Mouse (Mus musculus): Measurements from ENCODE around the gene Dlg2. TPM values are rescaled to one million over a fixed set of nuclear protein-coding genes. Genes with fewer than 3 reads are reported as not detected.

Gene Dlg2
- polyA plus RNA-seq, 1 experiment from 2014 or later, result 4.1 TPM

DNA sequence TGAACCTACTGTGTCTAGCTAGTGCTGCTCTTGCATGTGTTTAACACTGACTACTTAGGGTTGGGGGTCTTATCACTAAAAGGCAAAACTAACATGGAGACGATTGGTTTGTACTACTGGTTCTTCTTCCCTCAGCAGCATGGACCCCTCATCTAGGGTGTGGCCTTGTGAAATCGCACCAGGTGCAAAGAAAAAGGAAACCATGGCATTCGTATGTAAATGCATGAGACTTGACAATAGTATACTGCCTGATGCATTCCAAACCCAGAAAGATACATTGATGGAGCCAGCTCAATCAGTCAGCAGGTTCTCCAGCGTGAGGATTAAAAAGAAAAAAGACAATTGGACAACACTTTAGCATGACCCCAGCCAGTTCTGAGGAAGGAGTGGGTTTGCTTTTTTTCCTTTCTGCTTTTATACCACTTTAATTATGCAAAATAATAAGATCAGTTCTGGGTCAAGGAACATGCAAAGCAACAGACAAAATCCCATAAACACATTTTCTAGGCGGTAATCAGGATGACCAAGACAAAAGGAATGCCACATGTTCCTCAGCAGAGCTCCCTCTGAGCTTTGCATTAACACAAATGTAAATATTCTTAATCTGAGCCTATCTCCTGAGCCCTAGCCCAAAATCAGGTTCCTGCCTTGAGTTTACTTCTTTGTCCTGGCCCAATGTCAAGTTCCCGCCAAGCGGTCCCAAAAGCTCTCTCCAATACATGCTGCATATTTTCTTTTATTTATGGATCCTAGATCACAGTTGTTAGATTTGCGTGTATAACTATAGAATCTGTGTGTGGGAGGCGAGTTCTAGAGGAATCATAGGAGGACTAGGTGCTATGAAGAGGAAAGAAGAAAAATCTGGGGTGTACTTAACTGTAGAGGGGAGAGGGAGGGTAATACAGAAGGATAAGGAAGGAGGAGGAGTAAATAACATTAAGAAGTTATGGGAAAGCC, 595.6 kb downstream of the Dlg2 start:
- no peak for ATAC-seq (ENCODE audit: insufficient read depth, low FRiP score, low read depth)
- H3K9ac ChIP-seq, result no peak overlapping the region
- no peak overlapping the region for H3K27ac ChIP-seq
- H3K9me3 ChIP-seq, result no peaks in the 10 kb centered on the region
- no peak overlapping the region for H3K4me3 ChIP-seq (replicated peaks)
- H3K36me3 ChIP-seq, result no peaks in the 10 kb centered on the region
- H3K27me3 ChIP-seq (replicated peaks), result no peaks in the 10 kb centered on the region
- no peaks in the 10 kb centered on the region for H3K4me1 ChIP-seq
- WGBS, result 73% methylated on average over 9 of the region's 9 CpGs
- no peak overlapping the region for H3K4me2 ChIP-seq

- 61% methylated on average over 2 of the region's 2 CpGs for WGBS
Observed at GRCm38 (mm10) chr7:91086071-91086470, 609.6 kb downstream of the Dlg2 start.

GRCm38 (mm10) chr7:91089211-91089930, 612.9 kb downstream of the Dlg2 start:
- 35% methylated on average over 6 of the region's 6 CpGs for WGBS
- no peaks in the 10 kb centered on the region for H3K27me3 ChIP-seq (replicated peaks)
- H3K27ac ChIP-seq, result no peak overlapping the region
- no peaks in the 10 kb centered on the region for H3K36me3 ChIP-seq
- no peak for ATAC-seq (ENCODE audit: insufficient read depth, low FRiP score, low read depth)
- no peak overlapping the region for H3K4me3 ChIP-seq (replicated peaks)
- no peaks in the 10 kb centered on the region for H3K4me1 ChIP-seq
- H3K4me2 ChIP-seq, result no peak overlapping the region
- no peaks in the 10 kb centered on the region for H3K9me3 ChIP-seq
- H3K9ac ChIP-seq, result no peak overlapping the region

More at GRCm38 (mm10) chr7:91086071-91086470, 609.6 kb downstream of the Dlg2 start:
- Histone ChIP-seq H3K4me3 (replicated peaks) (no peak overlapping the region), H3K4me1 (no peaks in the 10 kb centered on the region), H3K9me3 (no peaks in the 10 kb centered on the region), H3K27me3 (replicated peaks) (no peaks in the 10 kb centered on the region), H3K36me3 (no peaks in the 10 kb centered on the region), H3K27ac (no peak overlapping the region), H3K4me2 (no peak overlapping the region), H3K9ac (no peak overlapping the region)
- ATAC-seq (ENCODE audit: insufficient read depth, low FRiP score, low read depth), result no peak

DNA sequence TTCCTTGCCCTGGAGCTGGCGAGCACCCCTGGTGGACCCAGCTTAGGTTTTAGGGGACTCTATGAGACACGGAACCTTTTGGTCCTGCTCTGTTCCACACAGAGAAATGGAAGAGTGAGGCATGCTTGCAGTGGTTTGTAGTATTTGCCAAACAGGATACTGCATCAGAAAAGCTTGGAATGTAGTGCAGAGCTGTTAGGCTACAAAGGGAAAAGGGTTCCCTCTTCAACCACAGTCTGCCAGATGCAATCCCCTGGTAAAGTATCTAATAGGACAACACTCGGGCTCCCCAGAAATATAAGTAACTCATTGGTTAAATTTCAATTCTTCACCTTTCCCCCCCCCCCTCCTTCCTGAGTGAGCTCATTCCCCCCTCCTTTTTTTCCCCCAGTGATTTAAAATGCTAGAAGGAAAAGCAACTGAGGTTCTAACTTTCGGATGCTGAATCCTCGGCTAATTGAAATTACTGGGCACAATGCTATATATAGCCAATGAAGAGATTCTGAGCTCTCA, 613.9 kb downstream of the Dlg2 start:
- H3K4me2 ChIP-seq, result no peak overlapping the region

DNA sequence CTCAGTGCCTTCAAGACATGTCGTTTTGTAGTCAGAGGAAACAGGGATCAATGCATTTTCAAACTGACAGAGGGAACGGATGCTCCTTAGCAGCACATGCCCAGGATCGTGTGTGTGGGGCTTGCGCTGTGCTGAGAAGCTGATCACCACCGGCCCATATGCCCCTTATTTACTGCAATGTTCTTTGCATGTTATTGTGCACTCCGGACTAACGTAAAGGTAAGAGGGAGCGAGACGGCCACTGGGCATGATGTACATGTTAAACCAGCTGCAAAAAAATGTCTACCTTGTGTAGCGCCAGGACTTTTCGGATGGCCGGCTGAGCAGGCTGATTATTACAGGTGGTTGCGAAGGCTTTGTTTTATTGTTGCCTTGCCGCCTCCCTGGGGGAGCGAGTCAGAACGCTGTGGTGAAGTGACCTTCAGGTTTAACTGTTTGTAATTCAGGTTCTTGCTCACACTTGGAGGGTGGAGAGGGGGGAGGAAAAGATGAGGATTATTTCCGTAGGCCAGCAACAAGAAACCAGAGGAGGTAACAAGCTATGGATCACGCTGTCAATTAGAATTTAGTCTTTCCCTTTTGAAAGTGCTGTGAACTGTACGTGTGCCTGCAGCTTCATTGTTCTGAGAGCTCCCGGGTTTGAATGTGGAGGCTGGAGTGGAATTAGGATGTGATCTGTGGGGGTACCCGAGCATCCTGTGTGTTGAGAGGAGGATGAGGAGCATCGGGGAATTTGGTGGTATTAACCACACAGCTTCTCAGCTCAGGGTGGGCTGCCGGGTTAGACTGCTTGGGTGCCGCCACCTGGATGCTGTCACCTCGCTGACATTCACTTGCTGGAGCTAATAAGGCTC, 614.6 kb downstream of the Dlg2 start:
- Histone ChIP-seq H3K36me3 (no peaks in the 10 kb centered on the region), H3K4me2 (peak overlapping the region; percentile 27), H3K4me1 (no peaks in the 10 kb centered on the region), H3K9me3 (no peaks in the 10 kb centered on the region), H3K9ac (no peak overlapping the region), H3K27ac (no peak overlapping the region), H3K4me3 (replicated peaks) (0 out of 2 replicates have a peak overlapping the region, but pooled peaks have one; percentile 8), H3K27me3 (replicated peaks) (no peaks in the 10 kb centered on the region)
- no peak for ATAC-seq (ENCODE audit: insufficient read depth, low FRiP score, low read depth)
- WGBS, result 17% methylated on average over 25 of the region's 25 CpGs

More for the DNA sequence above, 613.9 kb downstream of the Dlg2 start:
- no peak overlapping the region for H3K27ac ChIP-seq
- no peaks in the 10 kb centered on the region for H3K36me3 ChIP-seq
- H3K9ac ChIP-seq, result no peak overlapping the region
- H3K4me1 ChIP-seq, result no peaks in the 10 kb centered on the region
- no peaks in the 10 kb centered on the region for H3K27me3 ChIP-seq (replicated peaks)
- 55% methylated on average over 5 of the region's 5 CpGs for WGBS
- no peak overlapping the region for H3K4me3 ChIP-seq (replicated peaks)
- no peak for ATAC-seq (ENCODE audit: insufficient read depth, low FRiP score, low read depth)
- no peaks in the 10 kb centered on the region for H3K9me3 ChIP-seq

DNA sequence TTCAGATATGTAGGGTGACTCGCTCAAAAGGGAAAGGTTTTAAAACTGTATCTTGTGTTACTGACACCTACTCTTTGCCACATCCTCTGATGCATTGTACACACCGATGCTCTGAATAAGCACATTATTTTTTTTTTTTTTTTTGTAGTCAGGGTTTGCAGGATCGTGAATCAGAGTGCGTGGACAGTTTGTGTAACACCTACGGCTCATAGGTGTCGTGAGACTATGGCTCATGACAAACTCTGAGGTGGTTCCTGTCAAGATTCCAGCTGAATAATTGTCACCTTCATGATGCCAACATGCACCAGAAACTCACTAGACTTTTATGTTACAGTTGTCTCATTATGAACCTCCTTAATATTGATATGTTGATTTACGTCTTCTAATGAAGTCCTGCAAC, 620.0 kb downstream of the Dlg2 start:
- Histone ChIP-seq H3K4me1 (no peaks in the 10 kb centered on the region), H3K4me2 (no peak overlapping the region), H3K9me3 (no peaks in the 10 kb centered on the region), H3K36me3 (no peaks in the 10 kb centered on the region), H3K27me3 (replicated peaks) (no peaks in the 10 kb centered on the region), H3K27ac (no peak overlapping the region), H3K9ac (no peak overlapping the region), H3K4me3 (replicated peaks) (no peak overlapping the region)
- 88% methylated on average over 7 of the region's 7 CpGs for WGBS
- ATAC-seq (ENCODE audit: insufficient read depth, low FRiP score, low read depth), result no peak

- 77% methylated on average over 3 of the region's 3 CpGs for WGBS
Observed at GRCm38 (mm10) chr7:91098521-91098920, 622.0 kb downstream of the Dlg2 start.

GRCm38 (mm10) chr7:91109575-91109974, 633.1 kb downstream of the Dlg2 start:
- no peak overlapping the region for H3K4me2 ChIP-seq
- H3K27ac ChIP-seq, result no peak overlapping the region
- no peaks in the 10 kb centered on the region for H3K36me3 ChIP-seq
- H3K4me1 ChIP-seq, result no peaks in the 10 kb centered on the region
- H3K4me3 ChIP-seq (replicated peaks), result no peak overlapping the region
- WGBS, result 72% methylated on average over 3 of the region's 3 CpGs
- H3K9ac ChIP-seq, result no peak overlapping the region
- H3K9me3 ChIP-seq, result no peaks in the 10 kb centered on the region
- no peaks in the 10 kb centered on the region for H3K27me3 ChIP-seq (replicated peaks)
- no peak for ATAC-seq (ENCODE audit: insufficient read depth, low FRiP score, low read depth)

More at GRCm38 (mm10) chr7:91098521-91098920, 622.0 kb downstream of the Dlg2 start:
- Histone ChIP-seq H3K27me3 (replicated peaks) (no peaks in the 10 kb centered on the region), H3K36me3 (no peaks in the 10 kb centered on the region), H3K4me1 (no peaks in the 10 kb centered on the region), H3K27ac (no peak overlapping the region), H3K9me3 (no peaks in the 10 kb centered on the region), H3K4me2 (no peak overlapping the region), H3K4me3 (replicated peaks) (no peak overlapping the region), H3K9ac (no peak overlapping the region)
- ATAC-seq (ENCODE audit: insufficient read depth, low FRiP score, low read depth), result no peak

DNA sequence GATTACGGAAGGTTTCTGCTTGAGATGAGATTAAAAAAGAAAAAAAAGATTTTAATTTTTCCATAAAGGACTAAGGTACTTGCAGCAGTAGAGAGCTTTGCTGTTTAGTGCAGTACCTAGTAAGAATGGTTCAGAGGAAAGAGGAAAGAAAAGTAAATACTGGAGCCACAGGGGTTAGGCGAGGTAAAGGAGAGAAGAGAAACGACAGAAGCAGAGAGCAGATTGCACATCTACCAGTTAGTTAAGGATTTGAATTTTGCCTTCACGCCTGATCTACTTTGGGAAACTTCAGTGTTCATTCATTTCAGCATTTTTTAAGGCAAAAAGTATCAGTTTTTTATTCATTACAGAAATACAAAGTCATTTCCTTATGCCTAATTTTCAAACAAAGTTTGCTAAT, 655.7 kb downstream of the Dlg2 start:
- no peaks in the 10 kb centered on the region for H3K27me3 ChIP-seq (replicated peaks)
- H3K4me2 ChIP-seq, result no peak overlapping the region
- no peak for ATAC-seq (ENCODE audit: insufficient read depth, low FRiP score, low read depth)
- no peak overlapping the region for H3K27ac ChIP-seq
- H3K4me3 ChIP-seq (replicated peaks), result no peak overlapping the region
- no peak overlapping the region for H3K9ac ChIP-seq
- no peaks in the 10 kb centered on the region for H3K4me1 ChIP-seq
- WGBS, result 59% methylated on average over 4 of the region's 4 CpGs
- no peaks in the 10 kb centered on the region for H3K9me3 ChIP-seq
- no peaks in the 10 kb centered on the region for H3K36me3 ChIP-seq

DNA sequence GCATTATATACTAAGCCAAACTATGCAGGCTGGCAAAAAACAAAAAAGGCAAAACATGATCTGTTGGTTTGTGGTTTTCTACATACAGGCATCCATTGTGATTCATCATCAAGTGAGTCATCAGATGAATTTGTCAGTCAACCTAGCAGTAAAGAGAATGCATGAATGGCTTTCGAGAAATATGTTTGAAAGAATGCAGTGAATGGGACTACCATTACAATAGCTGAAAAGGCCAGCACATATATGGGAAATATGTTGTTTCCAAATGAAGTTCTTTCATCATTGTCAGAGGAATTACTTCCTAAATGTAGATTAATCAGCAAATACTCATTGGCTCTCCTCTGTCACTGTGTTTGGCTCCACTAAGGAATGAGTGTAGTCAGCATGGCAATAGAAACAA, 677.6 kb downstream of the Dlg2 start:
- no peaks in the 10 kb centered on the region for H3K9me3 ChIP-seq
- no peak overlapping the region for H3K4me2 ChIP-seq
- H3K4me3 ChIP-seq (replicated peaks), result no peak overlapping the region
- WGBS, result 81% methylated on average over 1 of the region's 1 CpGs
- no peak overlapping the region for H3K27ac ChIP-seq
- H3K9ac ChIP-seq, result no peak overlapping the region
- no peaks in the 10 kb centered on the region for H3K27me3 ChIP-seq (replicated peaks)
- H3K36me3 ChIP-seq, result no peaks in the 10 kb centered on the region
- ATAC-seq (ENCODE audit: insufficient read depth, low FRiP score, low read depth), result no peak
- H3K4me1 ChIP-seq, result no peaks in the 10 kb centered on the region

GRCm38 (mm10) chr7:91159144-91159543, 682.7 kb downstream of the Dlg2 start:
- H3K4me2 ChIP-seq, result no peak overlapping the region
- no peaks in the 10 kb centered on the region for H3K27me3 ChIP-seq (replicated peaks)
- H3K4me3 ChIP-seq (replicated peaks), result no peak overlapping the region
- no peak overlapping the region for H3K9ac ChIP-seq
- H3K36me3 ChIP-seq, result no peaks in the 10 kb centered on the region
- no peaks in the 10 kb centered on the region for H3K9me3 ChIP-seq
- 80% methylated on average over 5 of the region's 5 CpGs for WGBS
- ATAC-seq (ENCODE audit: insufficient read depth, low FRiP score, low read depth), result no peak
- H3K4me1 ChIP-seq, result no peaks in the 10 kb centered on the region
- no peak overlapping the region for H3K27ac ChIP-seq
